Mouse (Mus musculus): ENCODE data around the gene Plin4. TPM values are rescaled to one million over a fixed set of nuclear protein-coding genes. Genes with fewer than 3 reads are reported as not detected.

Plin4 gene
- polyA plus RNA-seq, 1 experiment from 2014 or later = 0.13 TPM

- Histone ChIP-seq H3K9ac (ENCODE audit: low read depth, low read length) (no peak overlapping the region), H3K27ac (ENCODE audit: low read length) (no peak overlapping the region), H3K9me3 (replicated peaks; ENCODE audit: control insufficient read depth, low read length) (no peaks in the 10 kb centered on the region), H3K4me2 (ENCODE audit: low read depth, low read length) (no peak overlapping the region), H3K4me3 (ENCODE audit: low read depth, low read length) (no peak overlapping the region), H3K36me3 (ENCODE audit: control insufficient read depth, insufficient read depth) (peaks cover 87% of the 10 kb centered on the region), H3K4me1 (ENCODE audit: control insufficient read depth, low read depth, low read length) (no peaks in the 10 kb centered on the region), H3K27me3 (ENCODE audit: control insufficient read depth, insufficient read depth, low read depth, low read length) (no peaks in the 10 kb centered on the region)
- 93% methylated on average over 7 of the region's 7 CpGs for WGBS (ENCODE audit: insufficient replicate concordance)
- ATAC-seq (ENCODE audit: low read depth) = no peak
Measured at GRCm38 (mm10) chr17:56062081-56062480, 47.5 kb downstream of the Plin4 start.

DNA sequence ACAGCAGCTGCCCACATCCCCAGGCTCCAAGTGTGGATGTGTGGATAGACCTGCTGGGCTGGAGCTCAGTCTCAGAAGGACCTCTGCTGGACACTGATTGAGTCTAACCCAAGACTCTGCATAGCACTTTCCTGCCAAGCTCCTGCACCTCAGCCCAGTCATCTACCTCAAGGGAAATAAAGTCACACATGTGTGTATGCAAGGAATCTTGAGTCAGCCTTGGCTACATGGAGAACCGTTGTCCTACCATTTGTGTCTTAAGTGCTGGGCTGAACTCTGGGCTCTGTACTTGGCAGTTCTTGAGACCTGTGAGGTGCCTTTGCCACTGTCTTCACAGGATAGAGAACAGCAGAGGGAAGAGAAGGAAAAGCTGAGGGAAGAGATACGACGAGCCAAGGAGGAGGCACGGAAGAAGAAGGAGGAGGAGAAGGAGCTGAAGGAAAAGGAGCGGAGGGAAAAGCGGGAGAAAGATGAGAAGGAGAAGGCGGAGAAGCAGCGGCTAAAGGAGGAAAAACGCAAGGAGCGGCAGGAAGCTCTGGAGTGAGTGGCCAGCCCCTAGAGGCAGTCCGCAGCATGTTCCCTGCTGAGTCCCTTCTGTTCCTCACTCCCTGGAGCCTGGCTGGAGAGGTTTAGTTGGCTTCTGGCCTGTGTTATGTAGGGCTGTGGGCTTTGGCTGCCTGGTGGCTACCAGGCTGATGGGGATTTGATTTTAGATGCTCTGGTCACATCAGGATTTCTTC, 52.1 kb downstream of the Plin4 start:
- H3K9me3 ChIP-seq (replicated peaks; ENCODE audit: control insufficient read depth, low read length) = no peaks in the 10 kb centered on the region
- H3K27ac ChIP-seq (ENCODE audit: low read length) = no peak overlapping the region
- peaks cover 61% of the 10 kb centered on the region for H3K36me3 ChIP-seq (ENCODE audit: control insufficient read depth, insufficient read depth)
- H3K27me3 ChIP-seq (ENCODE audit: control insufficient read depth, insufficient read depth, low read depth, low read length) = no peaks in the 10 kb centered on the region
- ATAC-seq (ENCODE audit: low read depth) = no peak
- H3K4me1 ChIP-seq (ENCODE audit: control insufficient read depth, low read depth, low read length) = no peaks in the 10 kb centered on the region
- WGBS (ENCODE audit: insufficient replicate concordance) = 86% methylated on average over 11 of the region's 11 CpGs
- H3K4me2 ChIP-seq (ENCODE audit: low read depth, low read length) = no peak overlapping the region
- no peak overlapping the region for H3K9ac ChIP-seq (ENCODE audit: low read depth, low read length)
- H3K4me3 ChIP-seq (ENCODE audit: low read depth, low read length) = no peak overlapping the region

DNA sequence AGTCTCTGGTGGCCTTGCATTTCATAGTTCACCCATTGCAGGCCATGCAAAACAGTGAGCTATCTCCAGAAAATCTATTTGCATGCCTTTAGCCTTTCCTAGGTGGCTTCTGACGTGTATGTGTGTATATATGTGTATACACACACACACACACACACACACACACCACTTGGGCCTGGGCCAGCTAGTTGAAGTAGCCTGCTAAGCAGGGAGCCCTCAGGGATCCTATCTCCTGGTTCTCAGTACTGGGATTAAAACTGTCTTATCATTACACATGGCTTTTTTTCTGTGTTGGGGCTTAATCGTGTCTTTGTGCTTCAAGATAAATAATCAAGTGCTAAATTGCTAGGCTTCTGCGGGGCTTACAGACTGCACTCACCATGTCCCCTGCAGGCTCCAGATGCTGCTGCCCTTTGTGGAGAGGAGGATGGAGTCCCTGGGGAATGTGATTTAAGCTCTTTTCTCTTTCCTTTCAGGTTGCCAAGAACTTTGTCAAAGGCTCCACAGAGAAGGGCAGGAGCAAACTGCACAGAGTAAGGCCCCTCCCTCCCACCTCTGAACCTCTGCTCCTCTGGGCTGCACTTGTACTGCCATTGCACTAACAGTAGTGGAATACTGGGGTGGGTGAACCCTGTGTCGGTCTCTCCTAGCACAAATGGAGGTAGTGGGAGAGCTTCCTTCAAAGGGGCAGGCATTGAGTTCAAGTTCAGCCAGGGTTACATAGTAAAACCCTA, 53.5 kb downstream of the Plin4 start:
- Histone ChIP-seq H3K4me3 (ENCODE audit: low read depth, low read length) (no peak overlapping the region), H3K27me3 (ENCODE audit: control insufficient read depth, insufficient read depth, low read depth, low read length) (no peaks in the 10 kb centered on the region), H3K9ac (ENCODE audit: low read depth, low read length) (no peak overlapping the region), H3K27ac (ENCODE audit: low read length) (no peak overlapping the region), H3K4me1 (ENCODE audit: control insufficient read depth, low read depth, low read length) (no peaks in the 10 kb centered on the region), H3K9me3 (replicated peaks; ENCODE audit: control insufficient read depth, low read length) (no peaks in the 10 kb centered on the region), H3K4me2 (ENCODE audit: low read depth, low read length) (no peak overlapping the region), H3K36me3 (ENCODE audit: control insufficient read depth, insufficient read depth) (peaks cover 51% of the 10 kb centered on the region)
- WGBS (ENCODE audit: insufficient replicate concordance) = 60% methylated on average over 4 of the region's 4 CpGs
- peak; percentile 48; the same call in 1 of the 2 replicates for ATAC-seq (ENCODE audit: low read depth)

- Histone ChIP-seq H3K36me3 (ENCODE audit: control insufficient read depth, insufficient read depth) (peaks cover 51% of the 10 kb centered on the region), H3K9ac (ENCODE audit: low read depth, low read length) (no peak overlapping the region)
Measured at GRCm38 (mm10) chr17:56054938-56055337, 54.7 kb downstream of the Plin4 start.

DNA sequence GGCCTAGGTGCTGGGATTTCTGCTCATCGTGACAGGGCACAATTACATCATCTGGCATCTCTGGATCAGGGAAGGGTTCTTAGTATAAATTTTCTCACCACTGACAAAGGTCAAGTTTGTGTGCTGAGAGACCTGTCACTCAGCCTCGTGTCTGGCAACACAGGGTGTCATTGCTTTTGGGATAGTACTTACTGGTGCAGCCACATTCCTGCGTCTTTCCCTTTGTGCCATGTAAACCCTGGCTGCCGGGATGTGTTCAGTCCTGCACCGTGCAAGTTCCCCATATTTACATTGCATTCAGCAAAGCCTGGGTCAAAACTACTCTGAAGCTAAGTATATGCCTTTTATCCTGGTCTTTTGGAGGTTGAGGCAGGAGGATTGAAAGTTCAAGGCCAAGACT, 58.2 kb downstream of the Plin4 start:
- H3K4me2 ChIP-seq (ENCODE audit: low read depth, low read length) = no peak overlapping the region
- no peaks in the 10 kb centered on the region for H3K27me3 ChIP-seq (ENCODE audit: control insufficient read depth, insufficient read depth, low read depth, low read length)
- H3K4me3 ChIP-seq (ENCODE audit: low read depth, low read length) = no peak overlapping the region
- H3K36me3 ChIP-seq (ENCODE audit: control insufficient read depth, insufficient read depth) = peaks cover 54% of the 10 kb centered on the region
- no peaks in the 10 kb centered on the region for H3K4me1 ChIP-seq (ENCODE audit: control insufficient read depth, low read depth, low read length)
- 83% methylated on average over 5 of the region's 5 CpGs for WGBS (ENCODE audit: insufficient replicate concordance)
- H3K27ac ChIP-seq (ENCODE audit: low read length) = no peak overlapping the region
- H3K9me3 ChIP-seq (replicated peaks; ENCODE audit: control insufficient read depth, low read length) = no peaks in the 10 kb centered on the region
- no peak overlapping the region for H3K9ac ChIP-seq (ENCODE audit: low read depth, low read length)
- ATAC-seq (ENCODE audit: low read depth) = no peak

More at GRCm38 (mm10) chr17:56054938-56055337, 54.7 kb downstream of the Plin4 start:
- no peaks in the 10 kb centered on the region for H3K27me3 ChIP-seq (ENCODE audit: control insufficient read depth, insufficient read depth, low read depth, low read length)
- no peak for ATAC-seq (ENCODE audit: low read depth)
- H3K27ac ChIP-seq (ENCODE audit: low read length) = no peak overlapping the region
- H3K9me3 ChIP-seq (replicated peaks; ENCODE audit: control insufficient read depth, low read length) = no peaks in the 10 kb centered on the region
- H3K4me2 ChIP-seq (ENCODE audit: low read depth, low read length) = no peak overlapping the region
- H3K4me1 ChIP-seq (ENCODE audit: control insufficient read depth, low read depth, low read length) = no peaks in the 10 kb centered on the region
- no peak overlapping the region for H3K4me3 ChIP-seq (ENCODE audit: low read depth, low read length)

Other genes starting within 250 kb of the Plin4 start
- gene Zfp119a, start 230.9 kb downstream of the Plin4 start, polyA plus RNA-seq (2015; fragmentation: Nextera tagmentation; extraction: Ambion mirVana) = 2.8 and 2.9 TPM in 2 replicates
- gene Zfp959, start 217.7 kb downstream of the Plin4 start, polyA plus RNA-seq (2015; fragmentation: Nextera tagmentation; extraction: Ambion mirVana) = 6.1 and 7.2 TPM in 2 replicates
- gene Zfp119b, start 160.3 kb downstream of the Plin4 start, polyA plus RNA-seq (2015; fragmentation: Nextera tagmentation; extraction: Ambion mirVana) = 2.5 and 2.8 TPM in 2 replicates
- gene Ebi3, start 157.2 kb downstream of the Plin4 start, polyA plus RNA-seq (2015; fragmentation: Nextera tagmentation; extraction: Ambion mirVana) = 7.6 and 9.8 TPM in 2 replicates
- 7.2 and 7.5 TPM in 2 replicates for gene Yju2, start 150.7 kb downstream of the Plin4 start, polyA plus RNA-seq (2015; fragmentation: Nextera tagmentation; extraction: Ambion mirVana)
- gene Shd, start 139.3 kb downstream of the Plin4 start, polyA plus RNA-seq (2015; fragmentation: Nextera tagmentation; extraction: Ambion mirVana) = 0.09 and 0.18 TPM in 2 replicates
- 0.22 and 0.26 TPM in 2 replicates for gene Fsd1, start 123.3 kb downstream of the Plin4 start, polyA plus RNA-seq (2015; fragmentation: Nextera tagmentation; extraction: Ambion mirVana)
- 3.5 and 4.5 TPM in 2 replicates for gene Stap2, start 104.2 kb downstream of the Plin4 start, polyA plus RNA-seq (2015; fragmentation: Nextera tagmentation; extraction: Ambion mirVana)
- 14.9 and 16.2 TPM in 2 replicates for gene Mpnd, start 104.1 kb downstream of the Plin4 start, polyA plus RNA-seq (2015; fragmentation: Nextera tagmentation; extraction: Ambion mirVana)
- gene Sh3gl1, start 73.2 kb downstream of the Plin4 start, polyA plus RNA-seq (2015; fragmentation: Nextera tagmentation; extraction: Ambion mirVana) = 44.9 and 46.0 TPM in 2 replicates
- gene Chaf1a, start 69.4 kb downstream of the Plin4 start, polyA plus RNA-seq (2015; fragmentation: Nextera tagmentation; extraction: Ambion mirVana) = 14.5 TPM in 2 replicates
- gene Ubxn6, start 34.8 kb downstream of the Plin4 start, polyA plus RNA-seq (2015; fragmentation: Nextera tagmentation; extraction: Ambion mirVana) = 14.1 and 15.3 TPM in 2 replicates
- 36.1 and 37.2 TPM in 2 replicates for gene Hdgfl2, start 30.2 kb downstream of the Plin4 start, polyA plus RNA-seq (2015; fragmentation: Nextera tagmentation; extraction: Ambion mirVana)
- gene Plin5, start 7.8 kb upstream of the Plin4 start, polyA plus RNA-seq (2015; fragmentation: Nextera tagmentation; extraction: Ambion mirVana) = 5.2 and 9.7 TPM in 2 replicates
- 4.3 and 6.2 TPM in 2 replicates for gene Lrg1, start 12.2 kb upstream of the Plin4 start, polyA plus RNA-seq (2015; fragmentation: Nextera tagmentation; extraction: Ambion mirVana)
- 0.81 and 1.3 TPM in 2 replicates for gene Sema6b, start 30.5 kb upstream of the Plin4 start, polyA plus RNA-seq (2015; fragmentation: Nextera tagmentation; extraction: Ambion mirVana)
- gene Tnfaip8l1, start 52.7 kb upstream of the Plin4 start, polyA plus RNA-seq (2015; fragmentation: Nextera tagmentation; extraction: Ambion mirVana) = 3.4 and 4.1 TPM in 2 replicates
- gene Mydgf, start 74.1 kb upstream of the Plin4 start, polyA plus RNA-seq (2015; fragmentation: Nextera tagmentation; extraction: Ambion mirVana) = 56.2 and 56.4 TPM in 2 replicates
- 19.9 and 23.5 TPM in 2 replicates for gene Dpp9, start 109.1 kb upstream of the Plin4 start, polyA plus RNA-seq (2015; fragmentation: Nextera tagmentation; extraction: Ambion mirVana)
- 5.2 and 5.7 TPM in 2 replicates for gene Fem1a, start 147.0 kb upstream of the Plin4 start, polyA plus RNA-seq (2015; fragmentation: Nextera tagmentation; extraction: Ambion mirVana)
- gene Ticam1, start 167.0 kb upstream of the Plin4 start, polyA plus RNA-seq (2015; fragmentation: Nextera tagmentation; extraction: Ambion mirVana) = 3.4 and 4.2 TPM in 2 replicates
- 35.9 and 37.6 TPM in 2 replicates for gene Plin3, start 183.1 kb upstream of the Plin4 start, polyA plus RNA-seq (2015; fragmentation: Nextera tagmentation; extraction: Ambion mirVana)
- gene Arrdc5, start 190.5 kb upstream of the Plin4 start, polyA plus RNA-seq (2015; fragmentation: Nextera tagmentation; extraction: Ambion mirVana) = not detected in 2 replicates
- gene Uhrf1, start 193.5 kb upstream of the Plin4 start, polyA plus RNA-seq (2015; fragmentation: Nextera tagmentation; extraction: Ambion mirVana) = 86.0 and 89.7 TPM in 2 replicates
- gene Kdm4b, start 216.3 kb upstream of the Plin4 start, polyA plus RNA-seq (2015; fragmentation: Nextera tagmentation; extraction: Ambion mirVana) = 6.3 and 7.0 TPM in 2 replicates